Mouse (Mus musculus): Measurements from ENCODE around the gene Tlx3. TPM values are rescaled to one million over a fixed set of nuclear protein-coding genes. Genes with fewer than 3 reads are reported as not detected.

Tlx3 gene
- polyA plus RNA-seq, 1 experiment from 2014 or later, result not detected

DNA sequence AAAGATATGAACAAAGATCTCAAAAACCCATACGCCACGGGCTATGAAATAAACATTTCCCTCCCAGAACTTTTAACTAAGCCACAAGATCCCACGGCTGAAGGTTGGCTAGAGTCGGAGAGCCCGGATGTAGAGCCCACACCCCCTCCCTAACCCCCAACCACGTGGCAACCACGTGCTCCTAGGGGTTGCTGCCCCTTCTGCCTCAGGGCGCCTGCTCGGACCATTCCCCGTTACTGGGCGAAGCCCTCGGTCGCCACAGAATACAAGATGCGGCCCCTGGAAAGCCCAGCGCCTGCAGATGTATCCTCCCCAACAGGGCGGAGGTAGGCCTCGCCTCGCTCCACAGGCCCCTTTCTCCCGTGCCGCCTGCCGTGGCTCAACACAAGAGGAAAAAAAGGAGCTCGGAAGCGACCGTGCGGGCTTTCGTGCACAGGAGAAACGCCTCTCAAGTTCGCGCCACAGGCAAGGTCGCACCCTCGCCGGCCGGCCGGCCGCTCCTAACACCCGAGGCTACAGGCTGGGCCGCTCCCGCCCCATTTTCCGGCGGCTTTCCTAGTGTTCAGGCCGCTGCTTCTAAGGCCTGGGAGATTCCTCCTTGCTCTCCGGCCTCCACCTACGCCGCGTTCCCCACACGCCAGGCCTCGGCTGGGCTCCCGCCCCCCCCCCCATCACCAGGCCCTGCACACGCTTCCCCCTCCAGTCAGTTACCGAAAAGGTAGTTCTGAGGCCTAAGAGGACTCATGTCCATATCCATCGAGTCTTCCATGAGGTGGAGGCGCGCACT, 41.0 kb downstream of the Tlx3 start:
- peak overlapping the region; percentile 89 for H3K27ac ChIP-seq (ENCODE audit: low read depth, low read length)

DNA sequence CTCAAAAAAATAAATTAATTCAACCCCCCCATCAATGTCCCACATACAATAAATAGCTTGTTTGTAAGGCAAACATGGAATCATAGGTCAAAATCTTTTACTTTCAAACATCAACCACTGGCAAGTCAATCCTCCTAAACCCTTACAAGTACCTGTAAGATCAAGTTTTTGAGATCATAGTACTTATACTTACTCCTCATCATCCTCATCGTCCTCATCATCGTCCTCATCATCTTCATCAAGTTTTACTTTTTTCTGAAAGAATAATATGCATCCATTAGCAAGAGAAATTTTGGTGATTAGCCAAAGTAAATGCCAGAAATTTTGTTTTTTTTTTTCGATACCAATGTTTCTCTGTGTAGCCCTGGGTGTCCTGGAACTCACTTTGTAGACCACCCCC, 43.6 kb downstream of the Tlx3 start:
- Histone ChIP-seq H3K4me1 (replicated peaks; ENCODE audit: control insufficient read depth, insufficient read depth, low read length) (peaks cover 5% of the 10 kb centered on the region; the same call in 1 of the 2 replicates), H3K27me3 (replicated peaks; ENCODE audit: control insufficient read depth, insufficient read depth, low read length) (no peaks in the 10 kb centered on the region), H3K27ac (ENCODE audit: low read depth, low read length) (no peak overlapping the region), H3K9ac (ENCODE audit: low read depth, low read length) (no peak overlapping the region), H3K4me3 (ENCODE audit: low read depth, low read length) (no peak overlapping the region), H3K9me3 (ENCODE audit: control insufficient read depth, low read length) (no peaks in the 10 kb centered on the region), H3K36me3 (ENCODE audit: control insufficient read depth, insufficient read depth, low read length) (peaks cover 26% of the 10 kb centered on the region), H3K4me2 (peak overlapping the region; percentile 78)
- WGBS, result 82% methylated on average over 3 of the region's 3 CpGs
- DNase-seq (ENCODE audit: low spot score) (no peak), ATAC-seq (replicated peaks; ENCODE audit: low FRiP score) (no peak)

More for the DNA sequence above, 41.0 kb downstream of the Tlx3 start:
- Histone ChIP-seq H3K9me3 (ENCODE audit: control insufficient read depth, low read length) (no peaks in the 10 kb centered on the region), H3K27me3 (replicated peaks; ENCODE audit: control insufficient read depth, insufficient read depth, low read length) (0 out of 2 replicates have a peak, but pooled peaks cover 1% of the 10 kb centered on the region), H3K9ac (ENCODE audit: low read depth, low read length) (peak overlapping the region; percentile 99), H3K4me3 (ENCODE audit: low read depth, low read length) (peak overlapping the region; percentile 98), H3K4me2 (peak overlapping the region; percentile 78), H3K4me1 (replicated peaks; ENCODE audit: control insufficient read depth, insufficient read depth, low read length) (peaks cover 5% of the 10 kb centered on the region; the same call in 1 of the 2 replicates), H3K36me3 (ENCODE audit: control insufficient read depth, insufficient read depth, low read length) (peaks cover 16% of the 10 kb centered on the region)
- 2% methylated on average over 53 of the region's 53 CpGs for WGBS
- peak; percentile 56 for ATAC-seq (replicated peaks; ENCODE audit: low FRiP score)
- peak; percentile 76 for DNase-seq (ENCODE audit: low spot score)

DNA sequence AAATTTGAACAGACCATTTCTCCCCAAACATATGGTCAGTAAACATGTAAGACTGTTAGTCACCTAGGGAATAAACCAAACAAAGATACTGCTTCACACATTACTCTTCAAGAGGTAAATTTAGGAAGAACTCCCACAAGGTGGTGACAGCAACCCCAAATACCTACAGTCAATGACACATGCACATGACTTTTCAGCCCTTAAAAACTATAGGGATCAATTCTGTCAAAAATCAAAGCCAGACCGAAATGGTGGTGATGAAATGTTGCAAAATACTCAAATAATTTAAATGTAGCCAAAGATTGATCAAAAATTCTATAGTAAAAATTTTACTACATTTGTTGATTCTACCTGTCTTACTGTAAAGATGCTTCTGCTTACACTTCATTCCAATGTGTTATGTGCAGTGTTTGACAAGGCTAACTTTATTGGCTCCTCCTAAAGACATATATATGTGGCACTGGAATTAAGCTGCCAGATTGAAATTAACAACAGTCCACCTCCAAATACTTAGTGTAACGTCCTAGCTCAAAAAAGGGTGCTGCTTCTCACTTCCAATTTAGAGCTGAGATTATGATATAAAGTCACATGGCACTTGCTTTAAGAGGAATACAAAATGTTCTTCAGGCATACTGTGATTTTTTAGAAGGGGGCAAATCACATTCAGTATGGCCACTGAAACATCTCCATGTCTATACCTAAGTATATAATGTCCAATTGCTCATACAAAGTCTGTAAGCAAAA, 45.8 kb downstream of the Tlx3 start:
- H3K9ac ChIP-seq (ENCODE audit: low read depth, low read length), result no peak overlapping the region
- no peak for DNase-seq (ENCODE audit: low spot score)
- no peaks in the 10 kb centered on the region for H3K9me3 ChIP-seq (ENCODE audit: control insufficient read depth, low read length)
- H3K36me3 ChIP-seq (ENCODE audit: control insufficient read depth, insufficient read depth, low read length), result peaks cover 32% of the 10 kb centered on the region
- no peak overlapping the region for H3K4me2 ChIP-seq
- no peaks in the 10 kb centered on the region for H3K27me3 ChIP-seq (replicated peaks; ENCODE audit: control insufficient read depth, insufficient read depth, low read length)
- no peak for ATAC-seq (replicated peaks; ENCODE audit: low FRiP score)
- 75% methylated on average over 2 of the region's 2 CpGs for WGBS
- no peak overlapping the region for H3K4me3 ChIP-seq (ENCODE audit: low read depth, low read length)
- H3K4me1 ChIP-seq (replicated peaks; ENCODE audit: control insufficient read depth, insufficient read depth, low read length), result peaks cover 2% of the 10 kb centered on the region; the same call in 1 of the 2 replicates
- H3K27ac ChIP-seq (ENCODE audit: low read depth, low read length), result no peak overlapping the region

DNA sequence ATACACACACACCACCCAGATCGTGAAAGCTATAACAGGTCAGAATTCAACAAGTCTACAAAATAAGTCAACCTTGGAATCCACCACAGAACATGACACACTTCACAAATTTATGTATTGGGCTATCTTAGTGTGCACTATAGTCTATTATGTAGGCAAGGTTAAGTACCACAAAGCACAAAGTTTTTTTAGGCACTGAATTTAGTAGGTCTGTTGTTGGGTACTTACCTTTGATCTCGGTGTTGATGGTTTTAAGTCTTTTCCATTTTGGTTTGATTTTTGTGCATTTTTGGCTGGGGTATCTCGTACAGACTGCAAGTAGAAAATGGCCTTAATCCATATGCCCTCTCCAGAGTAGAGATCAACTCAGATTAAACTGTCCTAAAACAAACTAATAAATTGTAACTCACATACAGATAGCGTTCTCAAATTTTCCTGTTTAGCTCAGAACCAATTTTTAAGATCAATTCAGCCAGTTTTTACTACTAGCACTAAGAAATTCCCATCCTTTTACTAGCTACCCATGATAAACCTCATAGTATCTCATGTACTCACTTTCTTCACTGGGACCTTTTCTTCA, 46.9 kb downstream of the Tlx3 start:
- no peaks in the 10 kb centered on the region for H3K27me3 ChIP-seq (replicated peaks; ENCODE audit: control insufficient read depth, insufficient read depth, low read length)
- H3K4me2 ChIP-seq, result no peak overlapping the region
- no peak for ATAC-seq (replicated peaks; ENCODE audit: low FRiP score)
- DNase-seq (ENCODE audit: low spot score), result no peak
- WGBS, result 89% methylated on average over 4 of the region's 4 CpGs
- peaks cover 2% of the 10 kb centered on the region; the same call in 1 of the 2 replicates for H3K4me1 ChIP-seq (replicated peaks; ENCODE audit: control insufficient read depth, insufficient read depth, low read length)
- no peak overlapping the region for H3K27ac ChIP-seq (ENCODE audit: low read depth, low read length)
- H3K4me3 ChIP-seq (ENCODE audit: low read depth, low read length), result no peak overlapping the region
- H3K9ac ChIP-seq (ENCODE audit: low read depth, low read length), result no peak overlapping the region
- no peaks in the 10 kb centered on the region for H3K9me3 ChIP-seq (ENCODE audit: control insufficient read depth, low read length)
- H3K36me3 ChIP-seq (ENCODE audit: control insufficient read depth, insufficient read depth, low read length), result peaks cover 38% of the 10 kb centered on the region

DNA sequence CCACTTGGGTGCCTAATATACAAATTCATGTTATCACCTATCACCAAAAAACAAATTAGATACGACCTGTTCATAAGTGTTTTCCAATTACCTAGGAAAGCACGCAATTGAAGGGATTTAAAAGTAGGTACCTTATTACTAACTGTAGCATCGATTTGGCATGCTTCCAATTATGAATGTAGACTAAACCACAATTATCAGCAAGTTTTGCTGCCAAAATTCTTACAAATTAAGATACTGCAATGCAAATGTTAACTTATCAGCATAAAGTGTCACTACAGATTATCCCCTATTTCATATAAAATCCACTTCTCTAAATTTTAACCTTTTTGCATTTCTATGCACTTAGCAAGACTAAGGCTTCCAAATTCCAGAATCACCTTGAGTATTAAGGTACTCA, 48.9 kb downstream of the Tlx3 start:
- Histone ChIP-seq H3K4me2 (no peak overlapping the region), H3K36me3 (ENCODE audit: control insufficient read depth, insufficient read depth, low read length) (peaks cover 36% of the 10 kb centered on the region), H3K9me3 (ENCODE audit: control insufficient read depth, low read length) (no peaks in the 10 kb centered on the region), H3K4me1 (replicated peaks; ENCODE audit: control insufficient read depth, insufficient read depth, low read length) (no peaks in the 10 kb centered on the region), H3K4me3 (ENCODE audit: low read depth, low read length) (no peak overlapping the region), H3K27ac (ENCODE audit: low read depth, low read length) (no peak overlapping the region), H3K9ac (ENCODE audit: low read depth, low read length) (no peak overlapping the region), H3K27me3 (replicated peaks; ENCODE audit: control insufficient read depth, insufficient read depth, low read length) (no peaks in the 10 kb centered on the region)
- ATAC-seq (replicated peaks; ENCODE audit: low FRiP score), result no peak
- 90% methylated on average over 3 of the region's 3 CpGs for WGBS
- DNase-seq (ENCODE audit: low spot score), result no peak

DNA sequence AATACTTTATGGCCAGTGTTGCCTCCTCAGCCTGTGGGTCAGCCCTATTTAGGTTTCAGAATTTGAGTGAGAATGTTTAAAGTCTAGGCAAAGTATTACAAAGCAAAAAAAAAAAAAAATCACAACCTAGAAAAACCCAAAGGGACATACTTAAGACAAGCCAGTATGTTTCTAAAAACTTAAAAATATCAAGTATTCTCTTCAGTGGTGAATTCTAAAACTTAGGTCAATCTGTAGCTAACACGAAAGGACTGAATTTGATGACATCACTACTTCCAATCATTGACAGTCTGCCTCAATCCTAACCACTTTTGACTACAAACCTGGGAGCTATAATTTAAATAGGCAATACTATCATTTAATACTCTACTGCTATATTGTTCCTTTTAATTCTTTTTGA, 50.4 kb downstream of the Tlx3 start:
- H3K27me3 ChIP-seq (replicated peaks; ENCODE audit: control insufficient read depth, insufficient read depth, low read length), result peaks cover 3% of the 10 kb centered on the region
- WGBS, result 95% methylated on average over 1 of the region's 1 CpGs
- H3K9me3 ChIP-seq (ENCODE audit: control insufficient read depth, low read length), result no peaks in the 10 kb centered on the region
- H3K4me3 ChIP-seq (ENCODE audit: low read depth, low read length), result no peak overlapping the region
- no peak for ATAC-seq (replicated peaks; ENCODE audit: low FRiP score)
- DNase-seq (ENCODE audit: low spot score), result no peak
- H3K4me2 ChIP-seq, result no peak overlapping the region
- peaks cover 3% of the 10 kb centered on the region for H3K4me1 ChIP-seq (replicated peaks; ENCODE audit: control insufficient read depth, insufficient read depth, low read length)
- H3K36me3 ChIP-seq (ENCODE audit: control insufficient read depth, insufficient read depth, low read length), result peaks cover 35% of the 10 kb centered on the region
- no peak overlapping the region for H3K27ac ChIP-seq (ENCODE audit: low read depth, low read length)
- no peak overlapping the region for H3K9ac ChIP-seq (ENCODE audit: low read depth, low read length)

DNA sequence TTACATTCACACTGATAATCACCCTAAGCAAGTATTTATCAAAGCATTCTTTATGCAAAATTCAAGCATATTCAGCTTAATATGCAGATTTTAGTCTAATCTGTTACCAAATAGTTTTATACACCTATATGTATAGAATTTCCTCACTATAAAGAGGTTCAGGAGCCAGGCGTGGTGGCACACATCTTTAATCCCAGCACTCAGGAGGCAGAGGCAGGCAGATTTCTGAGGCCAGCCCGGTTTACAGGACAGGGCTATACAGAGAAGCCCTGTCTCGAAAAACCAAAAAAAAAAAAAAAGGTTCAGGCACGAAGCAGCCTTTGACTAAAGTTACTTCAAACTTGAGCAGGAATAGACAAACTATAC, 51.6 kb downstream of the Tlx3 start:
- ATAC-seq (replicated peaks; ENCODE audit: low FRiP score) (no peak), DNase-seq (ENCODE audit: low spot score) (no peak)
- Histone ChIP-seq H3K4me2 (no peak overlapping the region), H3K27me3 (replicated peaks; ENCODE audit: control insufficient read depth, insufficient read depth, low read length) (peaks cover 15% of the 10 kb centered on the region), H3K9ac (ENCODE audit: low read depth, low read length) (no peak overlapping the region), H3K4me3 (ENCODE audit: low read depth, low read length) (no peak overlapping the region), H3K9me3 (ENCODE audit: control insufficient read depth, low read length) (no peaks in the 10 kb centered on the region), H3K36me3 (ENCODE audit: control insufficient read depth, insufficient read depth, low read length) (peaks cover 27% of the 10 kb centered on the region), H3K4me1 (replicated peaks; ENCODE audit: control insufficient read depth, insufficient read depth, low read length) (peaks cover 11% of the 10 kb centered on the region), H3K27ac (ENCODE audit: low read depth, low read length) (no peak overlapping the region)
- WGBS, result 72% methylated on average over 4 of the region's 4 CpGs

DNA sequence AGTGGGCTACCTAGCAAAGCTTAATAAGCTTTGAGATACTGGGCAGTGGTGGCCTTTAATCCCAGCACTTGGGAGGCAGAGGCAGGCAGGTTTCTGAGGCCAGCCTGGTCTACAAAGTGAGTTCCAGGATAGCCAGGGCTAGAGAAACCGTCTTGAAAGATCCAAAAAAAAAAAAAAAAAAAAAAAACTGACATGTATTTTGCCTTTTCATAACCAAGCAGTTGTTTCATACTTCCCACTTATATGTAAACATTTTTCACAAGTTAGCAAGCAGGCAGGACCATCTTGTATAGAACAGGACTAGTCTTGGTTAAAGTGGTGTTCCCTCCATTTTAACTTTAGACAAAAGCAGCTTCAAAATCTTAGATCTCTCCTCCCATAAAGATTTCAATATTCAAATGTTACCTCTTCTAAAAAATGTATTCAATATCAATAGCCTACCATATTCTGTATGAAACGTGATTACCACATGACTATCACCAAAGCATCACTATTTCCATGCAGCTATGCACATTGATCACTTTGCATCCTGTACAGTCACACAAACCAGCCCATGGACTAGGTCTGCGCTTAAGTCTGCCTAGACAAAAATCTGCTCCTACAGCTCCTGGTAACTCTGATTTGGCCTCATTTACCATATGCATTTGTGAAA, 52.1 kb downstream of the Tlx3 start:
- H3K4me1 ChIP-seq (replicated peaks; ENCODE audit: control insufficient read depth, insufficient read depth, low read length), result peaks cover 11% of the 10 kb centered on the region

More for the DNA sequence above, 52.1 kb downstream of the Tlx3 start:
- DNase-seq (ENCODE audit: low spot score) (no peak), ATAC-seq (replicated peaks; ENCODE audit: low FRiP score) (no peak)
- H3K4me3 ChIP-seq (ENCODE audit: low read depth, low read length), result no peak overlapping the region
- H3K9ac ChIP-seq (ENCODE audit: low read depth, low read length), result no peak overlapping the region
- H3K27ac ChIP-seq (ENCODE audit: low read depth, low read length), result no peak overlapping the region
- peaks cover 24% of the 10 kb centered on the region for H3K36me3 ChIP-seq (ENCODE audit: control insufficient read depth, insufficient read depth, low read length)
- no peak overlapping the region for H3K4me2 ChIP-seq
- H3K9me3 ChIP-seq (ENCODE audit: control insufficient read depth, low read length), result no peaks in the 10 kb centered on the region
- WGBS, result 59% methylated on average over 3 of the region's 3 CpGs
- peaks cover 20% of the 10 kb centered on the region for H3K27me3 ChIP-seq (replicated peaks; ENCODE audit: control insufficient read depth, insufficient read depth, low read length)
